Mouse (Mus musculus): ENCODE measurements around the gene Nfu1.

GRCm38 (mm10) chr6:87026980-87027379, 17.9 kb downstream of the Nfu1 start:
- TF ChIP-seq CTCF (IDR thresholded peaks at IDR 0.05; ENCODE audit: borderline replicate concordance, extremely low read depth, insufficient read depth, insufficient read length) (no peak), POLR2A (IDR thresholded peaks at IDR 0.05; ENCODE audit: borderline replicate concordance, extremely low read depth, insufficient read depth, insufficient read length, poor library complexity, severe bottlenecking) (no peak)

Measured in brain, embryonic 14.5 days (tissue).